Mouse (Mus musculus) CH12.LX (cell line): ENCODE data around the gene Serpini2.

Experiments used
- BHLHE40 ChIP-seq: IDR thresholded peaks from 2 replicates; pipeline ENCODE4 v1.6.1; 2011; ENCODE audit warnings: mild to moderate bottlenecking, low read depth, low read length, improper control_type of control experiment
- CTCF ChIP-seq, 2 experiments: IDR thresholded peaks in 1 of 2; conservative IDR thresholded peaks in 1 of 2; 2 replicates each; pipeline ENCODE4 v1.5.1; 2011 to 2012; ENCODE audit warnings: low read depth in 2 of 2, low read length in 2 of 2, improper control_type of control experiment in 1 of 2, inconsistent platforms in 1 of 2, mild to moderate bottlenecking in 1 of 2, moderate library complexity in 1 of 2
- EP300 ChIP-seq: IDR thresholded peaks from 2 replicates; pipeline ENCODE4 v1.6.1; 2011; ENCODE audit warnings: low read length, improper control_type of control experiment
- ETS1 ChIP-seq: conservative IDR thresholded peaks from 2 replicates; pipeline ENCODE4 v1.6.1; 2012; ENCODE audit warnings: low read depth, mild to moderate bottlenecking, inconsistent platforms, low read length, improper control_type of control experiment, moderate library complexity
- JUND ChIP-seq: conservative IDR thresholded peaks from 2 replicates; pipeline ENCODE4 v1.6.1; 2011; ENCODE audit warnings: low read depth, low read length, improper control_type of control experiment
- MAFK ChIP-seq: IDR thresholded peaks from 2 replicates; pipeline ENCODE4 v1.6.1; 2011; ENCODE audit warnings: low read length, improper control_type of control experiment; ENCODE audit not compliant: insufficient replicate concordance
- MEF2A ChIP-seq: IDR thresholded peaks from 2 replicates; pipeline ENCODE4 v1.6.1; 2014; ENCODE audit warnings: low read depth, mild to moderate bottlenecking, inconsistent platforms, low read length, improper control_type of control experiment, borderline replicate concordance
- POLR2A ChIP-seq: IDR thresholded peaks from 2 replicates; pipeline ENCODE4 v1.6.1; 2011; ENCODE audit warnings: low read depth, mild to moderate bottlenecking, improper control_type of control experiment, low read length
- RAD21 ChIP-seq: IDR thresholded peaks from 2 replicates; pipeline ENCODE4 v1.6.1; 2011; ENCODE audit warnings: low read depth, mild to moderate bottlenecking, low read length, improper control_type of control experiment, moderate library complexity
- TBP ChIP-seq: conservative IDR thresholded peaks from 2 replicates; pipeline ENCODE4 v1.6.1; 2011; ENCODE audit warnings: low read depth, low read length, improper control_type of control experiment
- TCF12 ChIP-seq: IDR thresholded peaks from 2 replicates; pipeline ENCODE4 v1.6.1; 2014; ENCODE audit warnings: low read depth, mild to moderate bottlenecking, inconsistent platforms, low read length, improper control_type of control experiment
- USF2 ChIP-seq: conservative IDR thresholded peaks from 2 replicates; pipeline ENCODE4 v1.6.1; 2011; ENCODE audit warnings: low read depth, low read length, improper control_type of control experiment
- ZMIZ1 ChIP-seq: IDR thresholded peaks from 2 replicates; pipeline ENCODE4 v1.6.1; 2012; ENCODE audit warnings: low read depth, mild to moderate bottlenecking, inconsistent platforms, low read length, improper control_type of control experiment

DNA sequence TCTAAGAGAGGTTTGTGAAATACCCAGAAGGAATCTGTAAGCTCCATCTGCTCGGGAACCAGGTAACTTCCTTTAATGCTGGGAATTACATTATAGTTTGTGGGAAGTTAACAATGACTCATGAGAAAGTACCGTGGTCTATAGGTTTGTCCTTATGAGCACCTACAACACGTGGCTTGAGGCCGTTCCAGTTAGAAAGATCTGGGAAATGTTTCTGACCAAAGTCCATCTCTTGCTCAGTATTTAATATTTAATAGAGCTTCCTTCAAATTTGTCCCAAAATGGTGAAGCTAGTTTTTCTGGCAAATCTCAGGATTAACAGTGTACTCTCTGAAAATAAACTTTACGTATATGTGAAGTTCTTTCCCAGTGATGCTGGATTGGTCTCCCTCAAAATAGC lies 34.7 kb upstream of the Serpini2 start:
- TF ChIP-seq ETS1 (no peak), ZMIZ1 (no peak), TBP (no peak), BHLHE40 (no peak), MEF2A (no peak), CTCF (conservative IDR thresholded peaks at IDR 0.05 in 1 of 2, IDR thresholded peaks at IDR 0.05 in 1 of 2; ENCODE audit: low read depth in 2 of 2, low read length in 2 of 2) (no peak), USF2 (no peak), EP300 (no peak), MAFK (no peak), TCF12 (no peak), POLR2A (no peak), RAD21 (no peak), JUND (no peak)
